Comparison of ENCODE assay signal across 8 mouse cellular contexts in the genomic region with DNA sequence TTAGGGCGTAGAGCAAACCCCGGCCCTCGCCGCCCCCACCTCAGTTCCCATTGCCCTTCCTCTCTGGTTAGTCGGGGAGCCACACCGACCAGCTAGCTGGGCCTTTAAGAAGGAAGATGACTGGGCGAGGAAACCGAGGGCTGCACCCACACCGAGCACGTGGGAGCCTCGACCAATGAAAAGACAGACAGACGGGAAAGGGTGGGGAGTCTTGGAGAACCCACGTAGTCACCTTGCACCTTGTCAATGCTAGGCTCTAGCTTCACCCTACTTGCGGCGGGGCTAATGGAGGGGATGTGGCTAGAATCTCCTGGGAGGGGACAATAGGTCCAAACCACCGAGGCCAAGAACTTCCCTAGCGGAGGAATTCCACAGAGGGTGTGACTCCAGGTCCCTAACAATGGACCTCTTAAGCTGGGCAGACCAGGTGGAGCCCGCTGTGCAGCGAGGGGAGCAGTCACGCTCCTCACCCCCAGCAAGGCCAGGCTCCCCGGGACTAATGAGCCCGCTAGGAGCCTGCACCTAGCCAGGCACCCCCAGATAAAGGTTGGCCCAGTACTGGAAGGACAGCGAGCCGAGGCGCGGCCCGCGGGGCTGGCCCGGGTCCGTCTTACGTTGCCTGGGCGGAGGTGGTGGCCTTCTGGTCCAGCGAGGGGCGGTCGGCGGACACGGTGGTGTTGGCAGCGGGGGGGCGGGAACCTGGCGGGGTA. TPM values are rescaled to one million over a fixed set of nuclear protein-coding genes. Genes with fewer than 3 reads are reported as not detected.
DNase-seq lines count a peak whose midpoint lies in the region; ATAC-seq and TF ChIP-seq lines count a peak whose summit lies in the region.

No protein-coding gene starts in this region.

- peak; percentile 91 for DNase-seq in gastrocnemius, adult 2 months
- peak; percentile 85 to 90 for DNase-seq in left cerebral cortex, adult 18-20 months (ENCODE audit: low spot score in 2 of 2)
- DNase-seq in lung, postnatal 4 days, result peak; percentile 88 to 89
- peak; percentile 90 to 92 for DNase-seq in right cerebral cortex, adult 2 months (ENCODE audit: low spot score in 2 of 2)
- peak; percentile 46 for DNase-seq in urinary bladder, postnatal 10 days (ENCODE audit: low spot score)

- no peak for TF ChIP-seq CTCF in cortical plate, adult 2 months (IDR thresholded peaks at IDR 0.05; ENCODE audit: extremely low read depth, insufficient read depth, low read length)
- TF ChIP-seq CTCF in gastrocnemius, adult 2 months (IDR thresholded peaks at IDR 0.05), result no peak

- peak overlapping the region; percentile 75 for H3K4me3 ChIP-seq in cortical plate, adult 2 months (ENCODE audit: insufficient read depth, low read length)
- peak overlapping the region; percentile 91 for H3K4me3 ChIP-seq in gastrocnemius, adult 2 months
- peak overlapping the region; percentile 70 for H3K4me3 ChIP-seq in hindbrain, embryonic 16.5 days (ENCODE audit: low read length)

- no peaks in the 10 kb centered on the region for H3K9me3 ChIP-seq in hindbrain, embryonic 16.5 days (ENCODE audit: control insufficient read depth, low read length)

- H3K27me3 ChIP-seq in hindbrain, embryonic 16.5 days (replicated peaks; ENCODE audit: control insufficient read depth, insufficient read depth, low read length), result no peaks in the 10 kb centered on the region

- H3K4me1 ChIP-seq in cortical plate, adult 2 months (ENCODE audit: control insufficient read depth, insufficient read depth, low read length), result no peaks in the 10 kb centered on the region
- H3K4me1 ChIP-seq in hindbrain, embryonic 16.5 days (ENCODE audit: control insufficient read depth, insufficient read depth, low read depth, low read length), result peaks cover 18% of the 10 kb centered on the region

- peak overlapping the region; percentile 95 for H3K4me2 ChIP-seq in hindbrain, embryonic 16.5 days (ENCODE audit: low read length)

- H3K36me3 ChIP-seq in hindbrain, embryonic 16.5 days (ENCODE audit: control insufficient read depth, insufficient read depth, low read length), result peaks cover 22% of the 10 kb centered on the region

- WGBS in hindbrain, embryonic 16.5 days, result under 1% methylated on average over 24 of the region's 40 CpGs

- ATAC-seq in activated CD4-positive, CD25-positive, alpha-beta regulatory T cell, adult 4 months, result peak; percentile 93
- peak; percentile 75 for ATAC-seq in hindbrain, embryonic 16.5 days

- TF ChIP-seq POLR2A in cortical plate, adult 2 months (IDR thresholded peaks at IDR 0.05; ENCODE audit: extremely low read depth, insufficient read depth, low read length), result peak; percentile 88

- H3K27ac ChIP-seq in cortical plate, adult 2 months (ENCODE audit: insufficient read depth, low read length), result peak overlapping the region; percentile 47
- H3K27ac ChIP-seq in gastrocnemius, adult 2 months, result peak overlapping the region; percentile 92
- peak overlapping the region; percentile 69 for H3K27ac ChIP-seq in hindbrain, embryonic 16.5 days (ENCODE audit: low read depth, low read length)

- H3K9ac ChIP-seq in hindbrain, embryonic 16.5 days (ENCODE audit: low read depth, low read length), result peak overlapping the region; percentile 78

- intact Hi-C loops in gastrocnemius, adult 2 months (cut with DNase I), result loop anchor here (1.0 kb wide), 2 partner anchors 70 to 126 kb away; a partner anchor contains a TSS

RNA-seq across cellular contexts. Expression of a gene that starts 3.1 kb away (rescaled TPM):
- polyA plus RNA-seq in activated CD4-positive, CD25-positive, alpha-beta regulatory T cell, adult 4 months (2017; shearing (Covaris generic)), result 10 to 100 TPM; 54.4 to 70.3 TPM
- polyA plus RNA-seq in cortical plate, adult 2 months (2012; rRNA removed), result 199 and 214 TPM in 2 replicates
- total RNA-seq in gastrocnemius, adult 2 months (2021), result 10 to 100 TPM; 16.8 to 20.5 TPM
- 101 and 112 TPM in 2 replicates for polyA plus RNA-seq in hindbrain, embryonic 16.5 days (2015; fragmentation: Nextera tagmentation; extraction: Ambion mirVana)
- total RNA-seq in left cerebral cortex, adult 18-20 months (2021), result 100 to 1,000 TPM; 186 to 198 TPM

RNA-seq across cellular contexts. Expression of a gene that starts 10.9 kb away (rescaled TPM):
- under 1 TPM in 1 of 2 experiments, not detected in 1; 0.23 TPM for polyA plus RNA-seq in activated CD4-positive, CD25-positive, alpha-beta regulatory T cell, adult 4 months (2017; shearing (Covaris generic))
- not detected in 2 replicates for polyA plus RNA-seq in cortical plate, adult 2 months (2012; rRNA removed)
- not detected for total RNA-seq in gastrocnemius, adult 2 months (2021)
- not detected in 2 replicates for polyA plus RNA-seq in hindbrain, embryonic 16.5 days (2015; fragmentation: Nextera tagmentation; extraction: Ambion mirVana)
- total RNA-seq in left cerebral cortex, adult 18-20 months (2021), result not detected

RNA-seq across cellular contexts. Expression of a gene that starts 11.7 kb away (rescaled TPM):
- polyA plus RNA-seq in activated CD4-positive, CD25-positive, alpha-beta regulatory T cell, adult 4 months (2017; shearing (Covaris generic)), result 10 to 100 TPM; 75.1 to 83.8 TPM
- 94.9 and 107 TPM in 2 replicates for polyA plus RNA-seq in cortical plate, adult 2 months (2012; rRNA removed)
- 10 to 100 TPM; 24.8 to 28.8 TPM for total RNA-seq in gastrocnemius, adult 2 months (2021)
- polyA plus RNA-seq in hindbrain, embryonic 16.5 days (2015; fragmentation: Nextera tagmentation; extraction: Ambion mirVana), result 511 and 525 TPM in 2 replicates
- 100 to 1,000 TPM; 110 to 111 TPM for total RNA-seq in left cerebral cortex, adult 18-20 months (2021)

RNA-seq across cellular contexts. Expression of a gene that starts 45.9 kb away (rescaled TPM):
- polyA plus RNA-seq in activated CD4-positive, CD25-positive, alpha-beta regulatory T cell, adult 4 months (2017; shearing (Covaris generic)), result not detected
- polyA plus RNA-seq in cortical plate, adult 2 months (2012; rRNA removed), result 0.04 and 0.08 TPM in 2 replicates
- total RNA-seq in gastrocnemius, adult 2 months (2021), result not detected
- polyA plus RNA-seq in hindbrain, embryonic 16.5 days (2015; fragmentation: Nextera tagmentation; extraction: Ambion mirVana), result 0.10 and 0.11 TPM in 2 replicates
- total RNA-seq in left cerebral cortex, adult 18-20 months (2021), result not detected

Comparison
In these comparisons a context has a peak if more than half of its experiments do, and no peak if none do; other contexts are left out.
1. Peak in every context shown above with its lines: DNase-seq, ATAC-seq, H3K4me3 ChIP-seq and H3K27ac ChIP-seq.